Mouse (Mus musculus) heart, postnatal 0 days (tissue): Measurements from ENCODE around the gene D630039A03Rik. TPM values are rescaled to one million over a fixed set of nuclear protein-coding genes. Genes with fewer than 3 reads are reported as not detected.

ENCODE experiments used
- ATAC-seq: fragments of 200-750 bp; cut with Nextera tagmentation; 2 replicates; pipeline ENCODE4 v1.8.0; 2017; ENCODE audit warnings: low read depth, moderate number of reproducible peaks, moderate library complexity; ENCODE audit not compliant: insufficient read depth
- DNase-seq: peaks from one replicate; pipeline ENCODE4 v3.0.0-alpha.2; 2016; ENCODE audit warnings: low spot score
- H3K27ac ChIP-seq: fragments of 300-500 bp; sonication (generic); 2 replicates; pipeline ENCODE4 v1.5.1; 2014; ENCODE audit warnings: low read depth, mild to moderate bottlenecking
- H3K27me3 ChIP-seq: fragments of 300-500 bp; sonication (generic); 2 replicates; pipeline ENCODE4 v1.6.1; 2014; ENCODE audit warnings: low read length, mixed read lengths; ENCODE audit not compliant: control insufficient read depth, insufficient read depth
- H3K36me3 ChIP-seq: fragments of 300-500 bp; sonication (generic); replicated peaks from 2 replicates; pipeline ENCODE4 v1.6.1; 2014; ENCODE audit warnings: low read length, mixed read lengths; ENCODE audit not compliant: control insufficient read depth, insufficient read depth
- H3K4me1 ChIP-seq: fragments of 300-500 bp; sonication (generic); 2 replicates; pipeline ENCODE4 v1.6.1; 2014; ENCODE audit warnings: antibody characterized with exemption; ENCODE audit not compliant: control insufficient read depth, insufficient read depth
- H3K4me2 ChIP-seq: fragments of 300-500 bp; sonication (generic); 2 replicates; pipeline ENCODE4 v1.6.1; 2014; ENCODE audit warnings: low read depth, mild to moderate bottlenecking, low read length, moderate library complexity
- H3K4me3 ChIP-seq: fragments of 300-500 bp; sonication (generic); 2 replicates; pipeline ENCODE4 v1.5.1; 2014; ENCODE audit warnings: low read depth, low read length
- H3K9ac ChIP-seq: fragments of 300-500 bp; sonication (generic); replicated peaks from 2 replicates; pipeline ENCODE4 v1.6.1; 2014; ENCODE audit warnings: low read depth, low read length, mixed read lengths
- H3K9me3 ChIP-seq: fragments of 300-500 bp; sonication (generic); replicated peaks from 2 replicates; pipeline ENCODE4 v1.6.1; 2016; ENCODE audit warnings: low read length; ENCODE audit not compliant: control insufficient read depth
- CTCF ChIP-seq: IDR thresholded peaks from 2 replicates; pipeline ENCODE4 v1.5.1; 2016; ENCODE audit warnings: antibody characterized with exemption, control low read depth, low read depth
- EP300 ChIP-seq: IDR thresholded peaks from 2 replicates; pipeline ENCODE4 v1.6.1; 2016; ENCODE audit warnings: antibody characterized with exemption, low read depth
- WGBS: fragments of 180-500 bp; shearing (Covaris S2); extraction: QIAGEN DNeasy Blood & Tissue Kit; methylation state at CpG from one replicate; pipeline ENCODE4 v1.1.7; 2014; 5-methylcytosine and 5-hydroxymethylcytosine counted together
- polyA plus RNA-seq: library from polyadenylated mRNA; unstranded; fragments of >200 nt; fragmentation: Nextera tagmentation; extraction: Ambion mirVana; gene quantifications from 2 replicates; pipeline ENCODE4 v1.2.1, GENCODE M21; 2015
- total RNA-seq: library from RNA; depleted of rRNA; stranded (reverse); fragments of >200 nt; gene quantifications from 2 replicates; pipeline ENCODE4 v1.2.3, GENCODE M21; 2014; ENCODE audit warnings: low replicate concordance

D630039A03Rik gene
- total and polyA plus RNA-seq, 2 experiments from 2014 or later: 0.08 TPM; not detected in 1

DNA sequence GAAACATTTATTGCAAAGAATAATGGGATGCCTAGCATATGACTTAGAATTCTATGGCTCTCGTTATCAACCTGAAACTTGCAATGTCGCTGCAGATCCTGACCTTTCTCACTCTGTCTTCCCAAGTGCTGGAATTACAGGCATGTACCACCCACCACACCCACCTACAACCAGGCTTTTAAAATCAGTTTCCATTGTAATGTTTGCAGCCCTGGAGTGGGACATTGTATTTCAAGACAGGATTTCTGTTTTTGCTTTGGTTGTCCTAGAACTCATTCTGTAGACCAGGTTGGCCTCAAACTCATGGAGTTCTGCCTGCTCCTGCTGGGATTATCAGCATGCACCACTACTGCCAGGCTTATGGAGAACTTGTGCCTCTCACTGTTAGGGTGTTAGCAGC lies 26.8 kb upstream of the D630039A03Rik start:
- Histone ChIP-seq H3K9ac (no peak overlapping the region), H3K27me3 (no peaks in the 10 kb centered on the region), H3K27ac (no peak overlapping the region), H3K4me1 (no peaks in the 10 kb centered on the region), H3K4me3 (no peak overlapping the region), H3K36me3 (peaks cover 42% of the 10 kb centered on the region), H3K4me2 (no peak overlapping the region), H3K9me3 (no peaks in the 10 kb centered on the region)
- 70% methylated on average over 2 of the region's 2 CpGs for WGBS
- no peak for TF ChIP-seq CTCF
- TF ChIP-seq EP300: no peak
- ATAC-seq (no peak), DNase-seq (no peak)

DNA sequence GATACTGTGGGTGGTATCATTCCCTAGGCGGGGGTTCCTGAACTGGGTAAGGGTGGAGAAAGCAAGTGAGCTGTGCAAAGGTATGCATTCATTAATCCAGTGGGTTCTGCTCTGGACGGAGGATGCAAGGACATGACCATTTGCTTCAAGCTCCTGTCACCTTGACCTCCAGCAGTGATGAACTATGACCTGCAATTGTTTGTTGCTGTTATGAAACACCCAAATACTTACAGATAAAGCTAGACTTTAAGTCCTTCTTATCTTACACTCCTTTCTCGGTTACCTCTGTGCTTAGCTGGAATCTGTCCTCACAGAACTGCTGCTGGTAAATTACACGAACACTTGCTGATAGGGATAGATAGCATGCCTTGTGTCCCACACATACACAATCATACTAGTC lies 24.5 kb upstream of the D630039A03Rik start:
- 57% methylated on average over 4 of the region's 4 CpGs for WGBS
- H3K27me3 ChIP-seq: no peaks in the 10 kb centered on the region

DNA sequence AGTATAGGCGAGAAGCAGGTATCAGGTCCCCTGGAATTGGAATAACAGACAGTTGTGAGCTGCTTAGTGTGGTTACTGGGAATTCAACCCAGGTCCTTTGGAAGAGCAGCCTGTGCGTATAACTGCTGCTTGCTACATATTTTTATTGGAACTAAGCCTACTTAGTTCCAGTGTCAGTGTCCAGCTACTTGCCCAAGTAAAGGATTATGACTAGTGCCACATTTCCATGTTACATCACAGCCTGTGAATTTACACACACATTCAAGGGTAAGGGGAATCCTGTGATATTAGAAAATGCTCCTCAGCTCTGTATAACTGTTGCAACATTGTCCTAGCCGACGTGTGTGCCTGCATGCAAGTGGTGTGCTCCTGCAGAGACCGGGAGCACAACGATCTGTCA lies 21.2 kb upstream of the D630039A03Rik start:
- WGBS: 74% methylated on average over 6 of the region's 6 CpGs
- no peaks in the 10 kb centered on the region for H3K9me3 ChIP-seq
- H3K36me3 ChIP-seq: no peaks in the 10 kb centered on the region
- DNase-seq (no peak), ATAC-seq (no peak)
- no peak for TF ChIP-seq EP300
- TF ChIP-seq CTCF: no peak
- no peak overlapping the region for H3K27ac ChIP-seq
- no peak overlapping the region for H3K9ac ChIP-seq
- no peak overlapping the region for H3K4me2 ChIP-seq
- no peak overlapping the region for H3K4me3 ChIP-seq
- H3K4me1 ChIP-seq: no peaks in the 10 kb centered on the region
- H3K27me3 ChIP-seq: no peaks in the 10 kb centered on the region

More for the DNA sequence above, 24.5 kb upstream of the D630039A03Rik start:
- Histone ChIP-seq H3K9ac (no peak overlapping the region), H3K4me1 (no peaks in the 10 kb centered on the region), H3K4me3 (no peak overlapping the region), H3K36me3 (peaks cover 23% of the 10 kb centered on the region), H3K27ac (no peak overlapping the region), H3K9me3 (no peaks in the 10 kb centered on the region), H3K4me2 (no peak overlapping the region)
- no peak for DNase-seq
- TF ChIP-seq EP300: no peak
- TF ChIP-seq CTCF: no peak
- no peak for ATAC-seq

DNA sequence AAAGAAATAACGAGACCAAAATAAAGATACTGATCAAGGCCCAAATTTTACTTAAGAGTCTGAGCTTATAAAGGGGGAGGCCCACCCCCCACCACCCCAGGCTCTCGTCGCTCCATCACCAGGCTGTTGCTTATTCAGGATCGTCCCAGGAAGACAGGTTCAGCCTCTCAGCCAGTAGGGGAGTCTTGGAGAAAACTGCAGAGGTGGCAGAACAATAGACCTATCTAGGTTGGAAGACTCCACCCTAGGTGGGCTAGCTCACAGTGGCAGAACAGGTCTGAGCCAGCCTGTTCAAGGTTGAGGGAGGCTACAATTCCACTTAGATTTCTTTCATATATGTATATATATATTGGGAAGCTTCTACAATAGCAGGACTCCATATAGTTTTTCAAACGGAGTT lies 18.1 kb upstream of the D630039A03Rik start:
- Histone ChIP-seq H3K4me1 (no peaks in the 10 kb centered on the region), H3K27me3 (no peaks in the 10 kb centered on the region), H3K4me2 (no peak overlapping the region), H3K36me3 (no peaks in the 10 kb centered on the region), H3K4me3 (no peak overlapping the region), H3K9me3 (no peaks in the 10 kb centered on the region), H3K9ac (no peak overlapping the region), H3K27ac (no peak overlapping the region)
- 67% methylated on average over 5 of the region's 5 CpGs for WGBS
- ATAC-seq (no peak), DNase-seq (no peak)
- TF ChIP-seq CTCF (no peak), EP300 (no peak)

DNA sequence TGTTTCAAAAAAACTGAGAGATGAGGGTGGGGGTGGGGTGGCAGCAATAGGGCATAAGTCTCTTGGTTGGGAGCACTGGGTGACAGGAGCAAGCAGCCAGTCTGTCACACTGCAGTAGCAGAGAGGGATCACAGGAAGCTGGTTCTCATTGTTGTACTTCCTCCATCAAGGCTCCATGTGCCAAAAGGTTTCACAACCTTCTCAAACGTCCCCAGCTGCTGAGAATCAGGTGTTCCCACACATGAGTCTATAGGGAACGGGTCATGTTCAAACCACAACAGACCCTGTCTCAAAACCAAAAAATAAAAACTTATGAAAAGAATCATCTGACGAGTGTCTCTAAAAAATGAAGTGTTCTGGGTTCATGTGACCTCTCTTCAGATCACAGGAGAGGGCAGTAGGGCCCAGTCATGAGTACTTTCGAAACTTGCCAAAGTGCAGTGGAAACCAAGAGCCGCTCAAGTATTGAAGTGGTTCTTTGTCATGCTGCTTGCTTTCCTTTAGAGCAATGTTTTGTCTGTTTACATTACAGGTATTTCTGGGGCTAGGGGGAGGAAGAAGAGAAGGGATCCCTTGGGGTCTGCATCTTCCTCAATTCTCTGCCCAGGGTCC lies 14.6 kb upstream of the D630039A03Rik start:
- Histone ChIP-seq H3K4me1 (no peaks in the 10 kb centered on the region), H3K36me3 (no peaks in the 10 kb centered on the region), H3K4me2 (no peak overlapping the region), H3K27ac (no peak overlapping the region), H3K9me3 (no peaks in the 10 kb centered on the region), H3K9ac (no peak overlapping the region), H3K4me3 (no peak overlapping the region), H3K27me3 (no peaks in the 10 kb centered on the region)
- DNase-seq: no peak
- TF ChIP-seq CTCF (no peak), EP300 (no peak)
- WGBS: 63% methylated on average over 5 of the region's 5 CpGs
- no peak for ATAC-seq
